Mouse (Mus musculus) brain, adult 2 months (tissue): ENCODE results near the gene Yjefn3.

Source experiments
- DNase-seq: peaks from one replicate; pipeline ENCODE4 v3.0.0; 2011; ENCODE audit warnings: low read depth, low spot score

Gene Yjefn3

GRCm38 (mm10) chr8:69880841-69881240, 21.7 kb downstream of the Yjefn3 start:
- DNase-seq, result no peak

GRCm38 (mm10) chr8:69879678-69880077, 22.8 kb downstream of the Yjefn3 start:
- DNase-seq, result no peak

GRCm38 (mm10) chr8:69877992-69878391, 24.5 kb downstream of the Yjefn3 start:
- DNase-seq, result no peak

- DNase-seq, result no peak
These were observed 25.1 kb downstream of the Yjefn3 start for GRCm38 (mm10) chr8:69877396-69877795.

- no peak for DNase-seq
These were observed 25.5 kb downstream of the Yjefn3 start for GRCm38 (mm10) chr8:69876967-69877366.

- no peak for DNase-seq
These were observed 26.4 kb downstream of the Yjefn3 start for GRCm38 (mm10) chr8:69876097-69876496.

- DNase-seq, result no peak
These were observed 27.9 kb downstream of the Yjefn3 start for GRCm38 (mm10) chr8:69874654-69875053.

- DNase-seq, result peak; percentile 77
These were observed 28.4 kb downstream of the Yjefn3 start for GRCm38 (mm10) chr8:69874155-69874554.

- DNase-seq, result no peak
These were observed 31.6 kb downstream of the Yjefn3 start for GRCm38 (mm10) chr8:69870907-69871306.

GRCm38 (mm10) chr8:69870003-69870765, 32.3 kb downstream of the Yjefn3 start:
- DNase-seq, result peak; percentile 82

GRCm38 (mm10) chr8:69867696-69868326, 34.7 kb downstream of the Yjefn3 start:
- DNase-seq, result no peak

GRCm38 (mm10) chr8:69864180-69864579, 38.3 kb downstream of the Yjefn3 start:
- DNase-seq, result no peak

GRCm38 (mm10) chr8:69863387-69864020, 39.0 kb downstream of the Yjefn3 start:
- peak; percentile 65 for DNase-seq

- DNase-seq, result no peak
These were observed 41.3 kb downstream of the Yjefn3 start for GRCm38 (mm10) chr8:69861251-69861650.

- DNase-seq, result no peak
These were observed 41.7 kb downstream of the Yjefn3 start for GRCm38 (mm10) chr8:69860807-69861206.

GRCm38 (mm10) chr8:69853869-69854268, 48.6 kb downstream of the Yjefn3 start:
- DNase-seq, result no peak

- peak; percentile 40 for DNase-seq
These were observed 51.5 kb downstream of the Yjefn3 start for GRCm38 (mm10) chr8:69850926-69851506.

GRCm38 (mm10) chr8:69849899-69850298, 52.6 kb downstream of the Yjefn3 start:
- DNase-seq, result no peak

- no peak for DNase-seq
These were observed 53.6 kb downstream of the Yjefn3 start for GRCm38 (mm10) chr8:69848951-69849350.

GRCm38 (mm10) chr8:69847167-69848065, 55.1 kb downstream of the Yjefn3 start:
- DNase-seq, result no peak
